Mouse (Mus musculus) hindbrain, embryonic 12.5 days (tissue): ENCODE measurements around the gene Tssc4. TPM values are rescaled to one million over a fixed set of nuclear protein-coding genes. Genes with fewer than 3 reads are reported as not detected.

Experiments
- ATAC-seq: fragments of 200-750 bp; cut with Nextera tagmentation; 2 replicates; pipeline ENCODE4 v1.8.0; 2017; ENCODE audit warnings: moderate TSS enrichment; ENCODE audit not compliant: low FRiP score
- H3K27ac ChIP-seq: fragments of 300-500 bp; sonication (generic); 2 replicates; pipeline ENCODE4 v1.5.1; 2016; ENCODE audit warnings: mild to moderate bottlenecking
- H3K27me3 ChIP-seq: fragments of 300-500 bp; sonication (generic); 2 replicates; pipeline ENCODE4 v1.6.1; 2016; ENCODE audit warnings: mild to moderate bottlenecking
- H3K36me3 ChIP-seq: fragments of 300-500 bp; sonication (generic); 2 replicates; pipeline ENCODE4 v1.6.1; 2016; ENCODE audit warnings: mild to moderate bottlenecking
- H3K4me1 ChIP-seq: fragments of 300-500 bp; sonication (generic); 2 replicates; pipeline ENCODE4 v1.6.1; 2016
- H3K4me2 ChIP-seq: fragments of 300-500 bp; sonication (generic); replicated peaks from 2 replicates; pipeline ENCODE4 v1.6.1; 2016; ENCODE audit warnings: mild to moderate bottlenecking
- H3K4me3 ChIP-seq: fragments of 300-500 bp; sonication (generic); 2 replicates; pipeline ENCODE4 v1.5.1; 2016; ENCODE audit warnings: mild to moderate bottlenecking
- H3K9ac ChIP-seq: fragments of 300-500 bp; sonication (generic); 2 replicates; pipeline ENCODE4 v1.6.1; 2016; ENCODE audit warnings: mild to moderate bottlenecking, moderate library complexity
- H3K9me3 ChIP-seq: fragments of 300-500 bp; sonication (generic); replicated peaks from 2 replicates; pipeline ENCODE4 v1.6.1; 2016; ENCODE audit warnings: mild to moderate bottlenecking
- WGBS: fragments of 180-500 bp; shearing (Covaris S2); methylation state at CpG from one replicate; pipeline ENCODE4 v1.1.7; 2016; 5-methylcytosine and 5-hydroxymethylcytosine counted together
- polyA plus RNA-seq: library from polyadenylated mRNA; unstranded; fragments of >200 nt; fragmentation: Nextera tagmentation; extraction: Ambion mirVana; gene quantifications from 2 replicates; pipeline ENCODE4 v1.2.1, GENCODE M21; 2016

Gene Tssc4
- polyA plus RNA-seq, 1 experiment from 2014 or later: 88.7 TPM

- Histone ChIP-seq H3K9ac (no peak overlapping the region), H3K4me3 (no peak overlapping the region), H3K36me3 (no peaks in the 10 kb centered on the region), H3K4me1 (peaks cover 8% of the 10 kb centered on the region), H3K27ac (no peak overlapping the region), H3K4me2 (no peak overlapping the region), H3K9me3 (no peaks in the 10 kb centered on the region), H3K27me3 (peaks cover 55% of the 10 kb centered on the region)
- 42% methylated on average over 5 of the region's 5 CpGs for WGBS
- no peak for ATAC-seq
These were observed 39.2 kb downstream of the Tssc4 start for GRCm38 (mm10) chr7:143108200-143108599.

GRCm38 (mm10) chr7:143108996-143109660 lies 40.1 kb downstream of the Tssc4 start:
- no peaks in the 10 kb centered on the region for H3K36me3 ChIP-seq
- 23% methylated on average over 3 of the region's 3 CpGs for WGBS
- H3K4me2 ChIP-seq: no peak overlapping the region
- H3K27ac ChIP-seq: no peak overlapping the region
- no peak overlapping the region for H3K9ac ChIP-seq
- peaks cover 55% of the 10 kb centered on the region for H3K27me3 ChIP-seq
- ATAC-seq: no peak
- H3K9me3 ChIP-seq: no peaks in the 10 kb centered on the region
- no peak overlapping the region for H3K4me3 ChIP-seq
- H3K4me1 ChIP-seq: peaks cover 8% of the 10 kb centered on the region

GRCm38 (mm10) chr7:143109696-143110095 lies 40.6 kb downstream of the Tssc4 start:
- Histone ChIP-seq H3K9me3 (no peaks in the 10 kb centered on the region), H3K27me3 (peaks cover 52% of the 10 kb centered on the region), H3K4me1 (peaks cover 8% of the 10 kb centered on the region), H3K9ac (no peak overlapping the region), H3K27ac (no peak overlapping the region), H3K36me3 (no peaks in the 10 kb centered on the region), H3K4me2 (no peak overlapping the region), H3K4me3 (no peak overlapping the region)
- WGBS: 56% methylated on average over 3 of the region's 3 CpGs
- no peak for ATAC-seq

GRCm38 (mm10) chr7:143110803-143111202 lies 41.8 kb downstream of the Tssc4 start:
- Histone ChIP-seq H3K36me3 (no peaks in the 10 kb centered on the region), H3K9ac (no peak overlapping the region), H3K9me3 (0 out of 2 replicates have a peak, but pooled peaks cover 3% of the 10 kb centered on the region), H3K4me2 (no peak overlapping the region), H3K4me1 (peaks cover 8% of the 10 kb centered on the region), H3K4me3 (no peak overlapping the region), H3K27ac (no peak overlapping the region), H3K27me3 (peaks cover 41% of the 10 kb centered on the region)
- no peak for ATAC-seq
- WGBS: 74% methylated on average over 1 of the region's 1 CpGs

GRCm38 (mm10) chr7:143111719-143112118 lies 42.7 kb downstream of the Tssc4 start:
- Histone ChIP-seq H3K27ac (no peak overlapping the region), H3K4me3 (no peak overlapping the region), H3K36me3 (no peaks in the 10 kb centered on the region), H3K27me3 (peaks cover 31% of the 10 kb centered on the region), H3K4me2 (no peak overlapping the region), H3K4me1 (peaks cover 8% of the 10 kb centered on the region), H3K9ac (no peak overlapping the region), H3K9me3 (0 out of 2 replicates have a peak, but pooled peaks cover 3% of the 10 kb centered on the region)
- ATAC-seq: no peak
- WGBS: 74% methylated on average over 4 of the region's 4 CpGs

- Histone ChIP-seq H3K4me1 (peaks cover 2% of the 10 kb centered on the region), H3K27ac (no peak overlapping the region), H3K27me3 (peaks cover 25% of the 10 kb centered on the region), H3K4me2 (no peak overlapping the region), H3K4me3 (no peak overlapping the region), H3K36me3 (no peaks in the 10 kb centered on the region), H3K9me3 (0 out of 2 replicates have a peak, but pooled peaks cover 3% of the 10 kb centered on the region), H3K9ac (no peak overlapping the region)
- no peak for ATAC-seq
- WGBS: 53% methylated on average over 1 of the region's 1 CpGs
These were observed 43.3 kb downstream of the Tssc4 start for GRCm38 (mm10) chr7:143112395-143112794.

GRCm38 (mm10) chr7:143114773-143115172 lies 45.7 kb downstream of the Tssc4 start:
- Histone ChIP-seq H3K27ac (no peak overlapping the region), H3K9ac (no peak overlapping the region), H3K27me3 (peaks cover under 1% of the 10 kb centered on the region), H3K4me2 (no peak overlapping the region), H3K4me3 (no peak overlapping the region), H3K36me3 (no peaks in the 10 kb centered on the region), H3K9me3 (0 out of 2 replicates have a peak, but pooled peaks cover 3% of the 10 kb centered on the region), H3K4me1 (0 out of 2 replicates have a peak, but pooled peaks cover 5% of the 10 kb centered on the region)
- no peak for ATAC-seq

GRCm38 (mm10) chr7:143116521-143116920 lies 47.5 kb downstream of the Tssc4 start:
- no peaks in the 10 kb centered on the region; the same call in 1 of the 2 replicates for H3K27me3 ChIP-seq
- no peaks in the 10 kb centered on the region for H3K36me3 ChIP-seq
- no peak overlapping the region for H3K9ac ChIP-seq
- ATAC-seq: no peak
- 84% methylated on average over 5 of the region's 5 CpGs for WGBS
- H3K4me3 ChIP-seq: no peak overlapping the region
- 0 out of 2 replicates have a peak, but pooled peaks cover 3% of the 10 kb centered on the region for H3K9me3 ChIP-seq
- no peak overlapping the region for H3K27ac ChIP-seq
- H3K4me2 ChIP-seq: no peak overlapping the region
- peaks cover 11% of the 10 kb centered on the region; the same call in 1 of the 2 replicates for H3K4me1 ChIP-seq

GRCm38 (mm10) chr7:143119407-143119806 lies 50.4 kb downstream of the Tssc4 start:
- Histone ChIP-seq H3K4me2 (no peak overlapping the region), H3K27me3 (peaks cover 3% of the 10 kb centered on the region; the same call in 1 of the 2 replicates), H3K36me3 (no peaks in the 10 kb centered on the region), H3K27ac (no peak overlapping the region), H3K4me1 (peaks cover 18% of the 10 kb centered on the region), H3K4me3 (no peak overlapping the region), H3K9me3 (0 out of 2 replicates have a peak, but pooled peaks cover 3% of the 10 kb centered on the region), H3K9ac (no peak overlapping the region)
- ATAC-seq: no peak
- 45% methylated on average over 1 of the region's 1 CpGs for WGBS

GRCm38 (mm10) chr7:143119826-143120225 lies 50.8 kb downstream of the Tssc4 start:
- no peak overlapping the region for H3K4me3 ChIP-seq
- 74% methylated on average over 3 of the region's 3 CpGs for WGBS
- H3K9me3 ChIP-seq: 0 out of 2 replicates have a peak, but pooled peaks cover 2% of the 10 kb centered on the region
- no peaks in the 10 kb centered on the region for H3K36me3 ChIP-seq
- H3K4me2 ChIP-seq: no peak overlapping the region
- peaks cover 22% of the 10 kb centered on the region for H3K4me1 ChIP-seq
- peaks cover 3% of the 10 kb centered on the region; the same call in 1 of the 2 replicates for H3K27me3 ChIP-seq
- H3K27ac ChIP-seq: no peak overlapping the region
- no peak for ATAC-seq
- no peak overlapping the region for H3K9ac ChIP-seq

Other genes with a start within 250 kb of the Tssc4 start
- gene Th, start 138.1 kb upstream of the Tssc4 start, polyA plus RNA-seq: 14.9 and 15.1 TPM in 2 replicates
- gene Ascl2, start 100.0 kb upstream of the Tssc4 start, polyA plus RNA-seq: 0.41 and 0.56 TPM in 2 replicates
- 2.2 and 2.8 TPM in 2 replicates for gene Tspan32, start 64.2 kb upstream of the Tssc4 start, polyA plus RNA-seq
- 251 and 261 TPM in 2 replicates for gene Cd81, start 16.5 kb upstream of the Tssc4 start, polyA plus RNA-seq
- 3.1 and 3.4 TPM in 2 replicates for gene Trpm5, start 25.4 kb downstream of the Tssc4 start, polyA plus RNA-seq
- 1.0 and 2.0 TPM in 2 replicates for gene Kcnq1, start 37.1 kb downstream of the Tssc4 start, polyA plus RNA-seq